Comparison of ENCODE assay signal across 24 mouse cellular contexts in genomic region chr5:90298396-90298795, GRCm38 (mm10).
A peak's percentile ranks its signal among the peaks of the same experiment; 100 is the strongest.
DNase-seq lines count a peak whose midpoint lies in the region; ATAC-seq lines count a peak whose summit lies in the region.
"Had no signal": no experiment of that assay in that cellular context is flagged by ENCODE, and none has a peak within 500 bp of the region (broad histone marks: within the 10 kb centered on the region; RNA-seq: fewer than 3 reads in every experiment).

No protein-coding gene starts in this region.

- no peak overlapping the region for H3K4me2 ChIP-seq in midbrain, embryonic 13.5 days (replicated peaks)

- no peak for ATAC-seq in midbrain, embryonic 13.5 days
- ATAC-seq: activated CD4-positive, CD25-positive, alpha-beta regulatory T cell, adult 4 months; CD4-positive, CD25-positive, alpha-beta regulatory T cell, adult 4 months; Patski had no signal

- H3K27ac ChIP-seq in midbrain, embryonic 13.5 days = no peak overlapping the region

- WGBS in midbrain, embryonic 13.5 days = 95% methylated on average over 11 of the region's 11 CpGs

- no peak overlapping the region for H3K9ac ChIP-seq in midbrain, embryonic 13.5 days (replicated peaks)

- H3K4me1 ChIP-seq in midbrain, embryonic 13.5 days (replicated peaks) = 0 out of 2 replicates have a peak, but pooled peaks cover 3% of the 10 kb centered on the region

- H3K36me3 ChIP-seq in midbrain, embryonic 13.5 days = peaks cover 23% of the 10 kb centered on the region

- no peak overlapping the region for H3K4me3 ChIP-seq in midbrain, embryonic 13.5 days (replicated peaks)

- DNase-seq in ES-CJ7 (ENCODE audit: low read depth, low spot score) (peak; percentile 37), R1 (ENCODE audit: low read depth, low spot score) (peak; percentile 76), ZHBTc4 (ENCODE audit: low read depth, low spot score) (peak; percentile 53)
- DNase-seq in kidney, adult 18-20 months = no peak
- no peak for DNase-seq in spleen, postnatal 14 days (ENCODE audit: low spot score in 2 of 2)
- DNase-seq: adrenal gland, adult 2 months; adrenal gland, adult 8-10 months; adrenal gland, postnatal 10 days; adrenal gland, postnatal 14 days; adrenal gland, postnatal 25 days; adrenal gland, postnatal 36 days; B cell, adult 2 months; cerebellum, adult 11 months; cerebellum, adult 11-12 months; cerebellum, adult 18-20 months; cerebellum, adult 2 months; cerebellum, adult 8-10 months; cerebellum, adult 9-10 months had no signal

- no peaks in the 10 kb centered on the region for H3K9me3 ChIP-seq in midbrain, embryonic 13.5 days
- H3K9me3 ChIP-seq: G1E had no signal

- no peaks in the 10 kb centered on the region for H3K27me3 ChIP-seq in midbrain, embryonic 13.5 days
- H3K27me3 ChIP-seq: CH12.LX, Patski had no signal

Comparison
In these comparisons a context has a peak if more than half of its experiments do, and no peak if none do; other contexts are left out.
1. DNase-seq: peak in ES-CJ7 (single experiment), R1 (single experiment) and ZHBTc4 (single experiment); none in kidney, adult 18-20 months (single experiment) and spleen, postnatal 14 days (0 of 2).